ENCODE assay signal across 9 mouse cellular contexts in genomic region chr13:110882661-110883172, GRCm38 (mm10).
DNase-seq lines count a peak whose midpoint lies in the region; ATAC-seq and TF ChIP-seq lines count a peak whose summit lies in the region.
"Had no signal": no experiment of that assay in that cellular context is flagged by ENCODE, and none has a peak within 500 bp of the region (broad histone marks: within the 10 kb centered on the region; RNA-seq: fewer than 3 reads in every experiment).

No protein-coding gene starts in this region.

- H3K4me1 ChIP-seq in liver, adult 2 months (ENCODE audit: control insufficient read depth, insufficient read depth, low read length), result no peaks in the 10 kb centered on the region
- H3K4me1 ChIP-seq in liver, embryonic 12.5 days, result no peaks in the 10 kb centered on the region

- no peak for ATAC-seq in liver, embryonic 12.5 days

- no peak for TF ChIP-seq CTCF in liver, adult 2 months (IDR thresholded peaks at IDR 0.05; ENCODE audit: low read depth, low read length)

- WGBS in liver, adult 2 months, result 67% methylated on average over 10 of the region's 10 CpGs
- 68% methylated on average over 10 of the region's 10 CpGs for WGBS in liver, embryonic 12.5 days (ENCODE audit: insufficient replicate concordance)

- no peak overlapping the region for H3K9ac ChIP-seq in liver, adult 2 months (ENCODE audit: low read depth, low read length)
- no peak overlapping the region for H3K9ac ChIP-seq in liver, embryonic 12.5 days
- H3K9ac ChIP-seq: lung, embryonic 15.5 days had no signal

- H3K27me3 ChIP-seq in liver, adult 2 months (ENCODE audit: control insufficient read depth, insufficient read depth, low read length), result no peaks in the 10 kb centered on the region
- H3K27me3 ChIP-seq in liver, embryonic 12.5 days (replicated peaks), result no peaks in the 10 kb centered on the region
- H3K27me3 ChIP-seq: lung, embryonic 15.5 days had no signal

- H3K36me3 ChIP-seq in liver, adult 2 months (ENCODE audit: control insufficient read depth, insufficient read depth, low read length), result no peaks in the 10 kb centered on the region
- H3K36me3 ChIP-seq in liver, embryonic 12.5 days, result no peaks in the 10 kb centered on the region
- H3K36me3 ChIP-seq: lung, embryonic 15.5 days had no signal

- peak; percentile 54 for DNase-seq in adrenal gland, postnatal 10 days
- DNase-seq in adrenal gland, postnatal 4 days (ENCODE audit: low spot score in 2 of 2), result no peak
- DNase-seq in liver, adult 2 months (ENCODE audit: extremely low read depth, low read depth, low spot score), result peak; percentile 62
- peak; percentile 43 for DNase-seq in layer of hippocampus, adult 9-10 months (ENCODE audit: low spot score)
- peak; percentile 76 for DNase-seq in skeletal muscle tissue, adult 2 months (ENCODE audit: low read depth, low spot score)
- DNase-seq in thymus, postnatal 4 days, result no peak
- no peak for DNase-seq in retina, postnatal 1 day

- no peak for TF ChIP-seq POLR2A in liver, adult 2 months (IDR thresholded peaks at IDR 0.05; ENCODE audit: extremely low read depth, insufficient read depth, low read length)

- H3K9me3 ChIP-seq in liver, embryonic 12.5 days (replicated peaks), result no peaks in the 10 kb centered on the region
- H3K9me3 ChIP-seq: lung, embryonic 15.5 days had no signal

- no peak overlapping the region for H3K4me3 ChIP-seq in liver, adult 2 months (ENCODE audit: insufficient read depth, low read depth, low read length)
- H3K4me3 ChIP-seq in liver, embryonic 12.5 days, result no peak overlapping the region
- H3K4me3 ChIP-seq: lung, embryonic 15.5 days had no signal

- H3K79me2 ChIP-seq in liver, adult 2 months (ENCODE audit: control insufficient read depth, insufficient read depth, low read length), result no peaks in the 10 kb centered on the region

- no peak overlapping the region for H3K4me2 ChIP-seq in liver, embryonic 12.5 days
- H3K4me2 ChIP-seq: lung, embryonic 15.5 days had no signal

- no peak overlapping the region for H3K27ac ChIP-seq in liver, adult 2 months (replicated peaks; ENCODE audit: insufficient read depth, low read depth, low read length)
- H3K27ac ChIP-seq in liver, embryonic 12.5 days, result no peak overlapping the region
- H3K27ac ChIP-seq: lung, embryonic 15.5 days had no signal

Comparison
In these comparisons a context has a peak if more than half of its experiments do, and no peak if none do; other contexts are left out.
1. DNase-seq: peak in adrenal gland, postnatal 10 days (single experiment), liver, adult 2 months (single experiment), layer of hippocampus, adult 9-10 months (single experiment) and skeletal muscle tissue, adult 2 months (single experiment); none in adrenal gland, postnatal 4 days (0 of 2), thymus, postnatal 4 days (single experiment) and retina, postnatal 1 day (single experiment).